Mouse (Mus musculus) bone marrow macrophage, adult 2 months (primary cell): Measurements from ENCODE around the gene Col18a1.

Experiments used
- CTCF ChIP-seq: IDR thresholded peaks from 2 replicates; pipeline ENCODE4 v1.5.1; 2012; ENCODE audit warnings: low read depth, mild to moderate bottlenecking, low read length, moderate library complexity
- POLR2A ChIP-seq: IDR thresholded peaks from 2 replicates; pipeline ENCODE4 v1.6.1; 2012; ENCODE audit warnings: mild to moderate bottlenecking, low read depth, low read length, borderline replicate concordance

GRCm38 (mm10) chr10:77145946-77146345, 20.4 kb downstream of the Col18a1 start:
- TF ChIP-seq CTCF (no peak), POLR2A (no peak)
